Mouse (Mus musculus) bone marrow macrophage, adult 2 months (primary cell): ENCODE data around the gene Fermt1. TPM values are rescaled to one million over a fixed set of nuclear protein-coding genes. Genes with fewer than 3 reads are reported as not detected.
A peak's percentile ranks its signal among the peaks of the same experiment; 100 is the strongest.

Experiments
- H3K27ac ChIP-seq: 2 replicates; pipeline ENCODE4 v1.5.1; 2012; ENCODE audit warnings: low read depth, low read length; ENCODE audit not compliant: insufficient read depth
- H3K4me1 ChIP-seq: 2 replicates; pipeline ENCODE4 v1.6.1; 2012; ENCODE audit warnings: low read length; ENCODE audit not compliant: control insufficient read depth, insufficient read depth
- H3K4me3 ChIP-seq: 2 replicates; pipeline ENCODE4 v1.5.1; 2012; ENCODE audit warnings: mild to moderate bottlenecking, low read length, moderate library complexity; ENCODE audit not compliant: insufficient read depth
- CTCF ChIP-seq: IDR thresholded peaks from 2 replicates; pipeline ENCODE4 v1.5.1; 2012; ENCODE audit warnings: low read depth, mild to moderate bottlenecking, low read length, moderate library complexity
- POLR2A ChIP-seq: IDR thresholded peaks from 2 replicates; pipeline ENCODE4 v1.6.1; 2012; ENCODE audit warnings: mild to moderate bottlenecking, low read depth, low read length, borderline replicate concordance
- polyA plus RNA-seq: library from polyadenylated mRNA; stranded (reverse); fragments of >200 nt; gene quantifications from 2 replicates; pipeline ENCODE4 v1.2.4, GENCODE M21; 2012; ENCODE audit not compliant: missing spikeins, insufficient read depth, insufficient read length

Fermt1 gene
- polyA plus RNA-seq, 1 experiment, result not detected

DNA sequence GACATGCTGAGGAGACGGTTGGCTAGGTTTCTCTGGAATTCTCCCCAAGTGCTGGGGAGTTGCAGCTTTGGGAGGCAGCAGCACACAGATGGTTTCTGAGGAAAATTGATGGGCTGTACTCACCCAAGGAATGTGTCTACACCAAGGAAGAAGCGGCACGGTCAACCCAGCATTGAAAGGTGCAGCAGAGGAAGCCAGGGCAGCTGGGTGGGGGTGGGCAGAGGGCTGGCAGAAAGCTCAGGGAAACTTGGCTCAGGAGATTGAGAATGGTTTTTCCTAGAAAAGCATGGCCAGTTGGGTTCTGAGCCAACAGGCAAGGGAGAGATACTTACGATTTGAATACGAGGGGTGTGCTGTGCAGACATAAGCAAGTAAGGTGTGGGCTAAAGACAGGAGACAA, 51.9 kb downstream of the Fermt1 start:
- Histone ChIP-seq H3K27ac (no peak overlapping the region), H3K4me1 (no peaks in the 10 kb centered on the region), H3K4me3 (no peak overlapping the region)
- TF ChIP-seq CTCF (no peak), POLR2A (no peak)

DNA sequence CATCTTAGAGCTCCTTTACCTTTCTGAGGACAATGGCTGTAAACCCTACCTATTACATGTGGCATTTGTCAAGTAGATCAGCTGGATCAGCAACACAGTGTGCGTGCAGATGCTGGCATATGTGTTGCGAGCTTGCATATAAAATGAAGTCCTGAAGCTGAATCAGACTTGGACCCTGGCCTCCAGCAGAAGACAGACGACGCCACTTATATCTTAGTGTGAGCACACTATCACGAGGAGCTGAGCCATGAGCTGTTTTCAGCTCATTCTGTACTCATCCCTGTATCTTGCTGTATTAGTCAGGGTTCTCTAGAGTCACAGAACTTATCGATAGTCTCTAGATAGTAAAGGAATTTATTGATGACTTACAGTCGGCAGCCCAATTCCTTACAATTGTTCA, 60.4 kb downstream of the Fermt1 start:
- TF ChIP-seq POLR2A (no peak), CTCF (no peak)
- no peak overlapping the region for H3K27ac ChIP-seq
- no peak overlapping the region for H3K4me3 ChIP-seq
- no peaks in the 10 kb centered on the region for H3K4me1 ChIP-seq

DNA sequence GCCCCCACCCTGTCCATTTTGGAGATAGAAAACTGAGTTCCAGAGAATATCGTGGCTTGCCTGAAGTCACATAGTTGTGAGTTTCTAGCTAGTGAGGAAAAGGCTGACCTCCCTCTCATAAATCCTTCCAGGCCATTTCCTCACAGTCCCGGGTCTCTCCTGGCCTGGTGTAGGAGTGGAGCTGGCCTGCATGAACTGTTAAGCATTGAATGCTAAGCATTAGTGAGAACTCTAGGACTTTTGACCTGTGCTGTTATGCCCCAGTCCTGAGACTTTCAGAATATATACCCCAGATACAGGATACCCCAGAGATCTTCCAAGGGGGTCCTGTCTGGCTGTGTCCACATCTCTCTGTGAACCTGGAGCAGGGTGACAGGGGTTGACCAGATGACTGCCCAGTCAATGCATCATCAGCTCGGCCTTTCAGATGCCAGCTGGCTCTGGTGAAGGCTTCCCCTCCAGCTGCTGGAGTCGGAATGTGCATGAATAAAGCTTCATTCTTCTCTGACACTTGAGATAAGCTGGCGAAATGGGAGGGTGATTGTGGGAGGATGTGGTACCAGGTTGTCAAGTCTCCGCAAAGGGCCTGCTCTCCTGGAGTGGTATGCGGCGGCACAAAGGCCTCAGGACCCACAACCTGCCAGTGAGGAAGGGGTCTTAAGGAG, 61.3 kb downstream of the Fermt1 start:
- no peaks in the 10 kb centered on the region for H3K4me1 ChIP-seq
- TF ChIP-seq CTCF (no peak), POLR2A (no peak)
- H3K27ac ChIP-seq, result no peak overlapping the region
- no peak overlapping the region for H3K4me3 ChIP-seq

- Histone ChIP-seq H3K4me3 (peak within 1 kb of the TSS; percentile 63), H3K27ac (no peak within 1 kb of the TSS), H3K4me1 (peaks cover 10% of the 10 kb centered on the region)
- no peak for TF ChIP-seq POLR2A
- no peak for TF ChIP-seq CTCF
Observed at GRCm38 (mm10) chr2:132880844-132881645, 64.7 kb downstream of the Fermt1 start, which contains the start of gene Lrrn4. Gene Lrrn4 (minus strand): TSS chr2:132880891.

DNA sequence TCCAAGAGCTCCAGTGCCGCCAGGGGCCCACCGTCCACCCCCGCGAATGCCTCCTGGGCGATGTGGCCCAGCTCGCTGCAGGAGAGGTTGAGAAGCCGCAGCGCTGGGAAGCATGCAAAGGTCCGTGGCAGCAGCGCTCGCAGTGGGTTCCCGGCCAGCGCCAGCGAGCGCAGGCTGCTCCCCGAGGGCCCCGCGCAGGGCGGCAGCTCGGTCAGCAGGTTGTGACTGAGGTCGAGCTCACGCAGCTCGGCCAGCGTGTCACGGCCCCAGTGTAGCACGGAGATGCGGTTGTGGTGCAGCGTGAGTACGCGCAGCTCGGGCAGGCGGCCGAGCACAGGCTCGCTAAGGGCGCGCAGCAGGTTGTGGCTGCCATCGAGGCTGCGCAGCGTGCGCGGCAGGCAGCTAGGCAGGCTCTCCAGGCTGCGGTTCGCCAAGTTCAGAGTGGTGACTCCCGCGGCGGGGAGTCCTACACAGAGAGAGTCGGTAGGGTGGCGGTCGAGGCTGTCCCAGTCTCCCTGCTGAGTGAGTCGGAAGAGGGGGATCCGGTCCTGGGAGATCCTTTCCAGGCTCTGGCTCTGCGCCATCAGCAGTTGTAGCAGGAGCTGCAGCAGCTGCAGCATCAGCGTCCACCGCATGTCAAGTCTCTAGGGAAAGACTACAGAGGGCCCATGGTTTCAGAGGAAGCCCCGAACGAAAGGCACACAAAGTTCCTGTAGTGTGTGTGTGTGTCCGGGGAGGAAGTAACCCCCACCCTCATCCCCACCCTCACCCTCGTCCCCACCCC, 66.3 kb downstream of the Fermt1 start:
- Histone ChIP-seq H3K27ac (no peak overlapping the region), H3K4me1 (peaks cover 10% of the 10 kb centered on the region), H3K4me3 (peak overlapping the region; percentile 63)
- TF ChIP-seq CTCF, result no peak

DNA sequence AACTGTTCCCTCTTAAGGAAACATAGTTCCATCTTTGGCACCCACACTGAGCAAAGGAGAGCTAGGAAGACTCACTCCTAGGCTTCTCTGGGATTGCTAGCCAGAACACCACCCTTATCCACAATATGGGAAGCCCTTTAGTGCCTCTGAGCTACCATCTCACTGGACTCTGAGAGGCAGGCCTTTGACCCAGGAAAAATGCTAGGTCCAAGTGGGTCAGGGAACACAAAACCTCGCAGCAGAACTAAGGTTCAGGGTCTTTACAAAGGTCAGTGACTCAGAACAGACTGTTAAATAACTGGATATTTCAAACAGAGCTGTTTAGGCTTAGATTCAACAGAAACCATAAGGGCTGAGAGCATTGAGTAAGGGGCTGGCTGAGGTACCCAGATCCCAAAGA, 68.7 kb downstream of the Fermt1 start:
- Histone ChIP-seq H3K4me1 (peaks cover 21% of the 10 kb centered on the region), H3K4me3 (no peak overlapping the region), H3K27ac (no peak overlapping the region)
- no peak for TF ChIP-seq POLR2A
- TF ChIP-seq CTCF, result no peak

- H3K4me3 ChIP-seq, result no peak overlapping the region
- no peak for TF ChIP-seq CTCF
- TF ChIP-seq POLR2A, result no peak
- peak overlapping the region; percentile 72 for H3K27ac ChIP-seq
- peaks cover 27% of the 10 kb centered on the region for H3K4me1 ChIP-seq
Observed at GRCm38 (mm10) chr2:132873657-132874326, 71.9 kb downstream of the Fermt1 start.

- Histone ChIP-seq H3K27ac (no peak overlapping the region), H3K4me3 (no peak overlapping the region), H3K4me1 (peaks cover 19% of the 10 kb centered on the region)
- TF ChIP-seq POLR2A (no peak), CTCF (no peak)
Observed at GRCm38 (mm10) chr2:132871663-132872062, 74.0 kb downstream of the Fermt1 start.

DNA sequence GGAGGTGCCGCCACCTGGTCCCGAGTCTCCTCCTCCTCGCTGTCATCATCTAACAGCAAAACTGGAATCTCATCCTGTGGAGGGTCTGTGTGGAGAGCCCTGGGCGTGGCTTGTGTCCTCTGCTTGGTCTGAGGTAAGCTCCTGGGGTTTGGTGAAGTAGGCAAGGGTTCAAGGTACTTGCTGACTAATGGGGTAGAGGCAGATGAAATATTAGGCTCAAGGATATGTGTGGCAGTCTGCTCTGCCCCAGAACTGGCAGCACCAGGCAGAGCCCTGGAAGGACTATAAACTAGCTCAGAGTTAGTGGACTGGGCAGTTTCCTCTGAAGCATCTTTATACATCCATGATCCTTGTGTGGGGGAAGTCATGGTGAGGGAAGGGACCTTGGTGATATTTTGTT, 75.4 kb downstream of the Fermt1 start:
- Histone ChIP-seq H3K4me1 (peaks cover 19% of the 10 kb centered on the region), H3K27ac (no peak overlapping the region)
- TF ChIP-seq CTCF, result no peak
- TF ChIP-seq POLR2A, result no peak

DNA sequence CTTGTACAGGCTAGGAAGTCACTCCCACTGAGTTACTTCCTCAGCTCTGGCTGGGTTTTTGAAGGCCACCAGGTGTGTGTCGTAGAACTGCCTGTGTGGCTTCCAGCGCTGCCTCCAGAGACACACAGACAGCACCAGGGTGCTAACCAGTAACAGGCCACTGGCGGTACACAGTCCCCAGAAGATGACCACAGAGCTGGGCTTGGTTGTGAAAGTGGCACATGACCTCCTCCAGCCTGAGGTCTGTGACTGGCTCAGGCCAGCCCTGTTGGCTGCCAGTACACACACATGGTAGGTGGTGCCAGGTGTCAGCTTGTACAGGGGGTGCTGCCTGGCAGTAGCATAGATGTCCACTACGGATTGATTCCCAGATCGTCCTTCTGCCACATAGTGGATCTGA, 76.0 kb downstream of the Fermt1 start:
- no peak overlapping the region for H3K4me3 ChIP-seq
- TF ChIP-seq CTCF (no peak), POLR2A (no peak)
- peaks cover 19% of the 10 kb centered on the region for H3K4me1 ChIP-seq
- H3K27ac ChIP-seq, result no peak overlapping the region

More for the DNA sequence above, 75.4 kb downstream of the Fermt1 start:
- no peak overlapping the region for H3K4me3 ChIP-seq
